Mouse (Mus musculus): Measurements from ENCODE around the gene S100a14. TPM values are rescaled to one million over a fixed set of nuclear protein-coding genes. Genes with fewer than 3 reads are reported as not detected.

Gene S100a14
- total and polyA plus RNA-seq, 3 experiments: not detected

DNA sequence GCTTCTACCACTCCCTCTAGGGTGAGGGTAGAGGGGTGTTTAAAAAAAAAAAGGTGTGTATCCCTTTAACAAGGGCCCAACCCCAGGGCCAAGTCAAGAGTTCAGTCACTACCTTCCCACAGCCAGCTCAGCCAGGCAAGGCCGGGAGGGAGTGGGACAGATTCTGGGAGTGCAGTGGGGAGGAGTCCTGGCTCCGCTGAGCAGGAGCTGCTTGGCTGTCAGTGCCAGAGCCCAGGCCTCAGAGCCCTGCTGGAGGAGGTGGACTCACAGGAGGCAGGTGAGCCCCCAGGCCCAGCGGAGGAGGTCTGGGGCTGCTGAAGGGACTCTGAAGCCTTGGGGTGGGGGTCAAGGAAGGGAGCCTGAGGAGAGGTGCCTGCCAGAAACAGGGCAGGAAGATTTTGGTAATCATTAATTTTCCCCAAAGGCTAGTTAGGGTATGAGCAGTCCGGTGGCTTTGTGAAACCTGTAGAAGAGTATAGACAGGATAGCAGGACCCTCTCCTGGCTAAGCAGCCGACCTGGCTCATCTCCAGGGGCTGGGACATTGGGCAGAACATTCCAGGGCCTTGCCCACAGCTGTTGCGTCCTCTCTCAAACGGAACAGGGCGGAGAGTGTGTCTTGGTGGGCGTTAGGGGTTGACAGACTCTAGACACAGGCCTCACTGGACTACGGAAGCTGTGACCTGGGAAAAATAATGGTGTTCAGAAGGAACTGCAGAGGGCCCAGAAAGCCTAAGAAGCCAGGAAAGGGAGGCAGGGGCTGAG, 10.7 kb downstream of the S100a14 start, which contains the start of gene S100a16:
Gene S100a16 (plus strand): TSS at position 114 of the 764 bp plus-strand sequence.
- no peak within 1 kb of the TSS for H3K27ac ChIP-seq (ENCODE audit: control insufficient read depth, low read depth, low read length)
- no peak for DNase-seq (ENCODE audit: low read depth, low spot score)

DNA sequence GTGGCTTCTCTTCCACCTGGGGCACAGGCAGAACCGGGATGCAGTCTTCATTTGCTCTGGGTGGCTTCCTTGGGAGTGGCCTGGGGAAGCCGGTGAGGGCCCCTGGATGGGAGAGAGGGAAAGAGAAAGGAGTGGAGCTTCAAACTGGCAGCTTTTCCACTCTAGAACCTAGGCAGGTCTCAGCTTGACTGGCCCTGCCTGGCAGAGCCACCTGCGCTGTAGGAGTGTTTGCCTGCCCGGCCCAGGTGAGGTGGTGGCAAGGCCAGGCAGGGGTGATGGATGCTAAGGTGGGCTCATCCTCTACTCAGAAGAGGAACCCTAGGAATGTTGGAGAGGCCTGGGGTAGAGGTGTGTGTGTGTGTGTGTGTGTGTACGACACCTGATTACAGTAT, 11.2 kb downstream of the S100a14 start:
- no peaks in the 10 kb centered on the region for H3K4me1 ChIP-seq (ENCODE audit: control insufficient read depth in 1 of 2, insufficient read depth in 2 of 2, low read length in 2 of 2)
- H3K4me3 ChIP-seq (ENCODE audit: control insufficient read depth in 1 of 2, insufficient read depth in 1 of 2, low read depth in 2 of 2, low read length in 2 of 2): no peak overlapping the region

More for the DNA sequence above, 10.7 kb downstream of the S100a14 start, which contains the start of gene S100a16:
- peaks cover 17 to 18% of the 10 kb centered on the region in 2 experiments for H3K27me3 ChIP-seq (ENCODE audit: control insufficient read depth in 1 of 2, insufficient read depth in 2 of 2, low read length in 2 of 2)
- no peaks in the 10 kb centered on the region for H3K9me3 ChIP-seq (replicated peaks; ENCODE audit: insufficient read depth, low read length)
- no peaks in the 10 kb centered on the region for H3K79me2 ChIP-seq (ENCODE audit: control insufficient read depth, insufficient read depth, low read length, poor library complexity)
- no peak within 1 kb of the TSS for H3K4me3 ChIP-seq (ENCODE audit: control insufficient read depth in 1 of 2, insufficient read depth in 1 of 2, low read depth in 2 of 2, low read length in 2 of 2)
- no peak within 1 kb of the TSS for H3K9ac ChIP-seq (ENCODE audit: control insufficient read depth, low read depth, low read length, poor library complexity, severe bottlenecking)
- H3K4me1 ChIP-seq (ENCODE audit: control insufficient read depth in 1 of 2, insufficient read depth in 2 of 2, low read length in 2 of 2): no peaks in the 10 kb centered on the region
- no peaks in the 10 kb centered on the region for H3K36me3 ChIP-seq (ENCODE audit: control insufficient read depth in 1 of 2, insufficient read depth in 2 of 2, low read length in 2 of 2)
- no peak for TF ChIP-seq JUND (IDR thresholded peaks at IDR 0.05; ENCODE audit: low read depth, low read length)
- no peak for TF ChIP-seq HCFC1 (IDR thresholded peaks at IDR 0.05; ENCODE audit: low read depth, low read length)
- no peak for TF ChIP-seq SMC3 (IDR thresholded peaks at IDR 0.05; ENCODE audit: low read depth, low read length)
- TF ChIP-seq POLR2AphosphoS2 (IDR thresholded peaks at IDR 0.05; ENCODE audit: low read length): no peak
- no peak for TF ChIP-seq RCOR1 (IDR thresholded peaks at IDR 0.05; ENCODE audit: low read depth, low read length)
- no peak for TF ChIP-seq SIN3A (IDR thresholded peaks at IDR 0.05; ENCODE audit: low read length)
- no peak for TF ChIP-seq NRF1 (IDR thresholded peaks at IDR 0.05; ENCODE audit: insufficient read depth, low read depth, low read length, poor library complexity, severe bottlenecking)
- TF ChIP-seq MAX (IDR thresholded peaks at IDR 0.05; ENCODE audit: low read length): no peak
- no peak for TF ChIP-seq MXI1 (IDR thresholded peaks at IDR 0.05; ENCODE audit: low read depth, low read length)
- no peak for TF ChIP-seq EP300 (IDR thresholded peaks at IDR 0.05; ENCODE audit: low read depth in 1 of 2, low read length in 2 of 2)
- TF ChIP-seq CHD2 (IDR thresholded peaks at IDR 0.05; ENCODE audit: low read length): no peak
- TF ChIP-seq POLR2AphosphoS5 (IDR thresholded peaks at IDR 0.05; ENCODE audit: borderline replicate concordance, low read depth, low read length): no peak
- no peak for TF ChIP-seq POLR2A (IDR thresholded peaks at IDR 0.05; ENCODE audit: control insufficient read depth in 1 of 2, insufficient read depth in 1 of 2, low read depth in 1 of 2, low read length in 2 of 2, poor library complexity in 1 of 2)
- TF ChIP-seq MYC (IDR thresholded peaks at IDR 0.05; ENCODE audit: low read depth, low read length): no peak

More for the DNA sequence above, 11.2 kb downstream of the S100a14 start:
- Histone ChIP-seq H3K27ac (ENCODE audit: control insufficient read depth, low read depth, low read length) (no peak overlapping the region), H3K27me3 (ENCODE audit: control insufficient read depth in 1 of 2, insufficient read depth in 2 of 2, low read length in 2 of 2) (peaks cover 21% of the 10 kb centered on the region in 2 experiments), H3K79me2 (ENCODE audit: control insufficient read depth, insufficient read depth, low read length, poor library complexity) (no peaks in the 10 kb centered on the region), H3K9me3 (replicated peaks; ENCODE audit: insufficient read depth, low read length) (no peaks in the 10 kb centered on the region), H3K36me3 (ENCODE audit: control insufficient read depth in 1 of 2, insufficient read depth in 2 of 2, low read length in 2 of 2) (no peaks in the 10 kb centered on the region), H3K9ac (ENCODE audit: control insufficient read depth, low read depth, low read length, poor library complexity, severe bottlenecking) (no peak overlapping the region)
- no peak for DNase-seq (ENCODE audit: low read depth, low spot score)
- TF ChIP-seq CTCF (IDR thresholded peaks at IDR 0.05 in 2 of 3, conservative IDR thresholded peaks at IDR 0.05 in 1 of 3; ENCODE audit: control insufficient read depth in 1 of 3, insufficient read depth in 1 of 3, low read depth in 2 of 3, low read length in 3 of 3, poor library complexity in 1 of 3, severe bottlenecking in 1 of 3) (no peak), MEF2A (IDR thresholded peaks at IDR 0.05; ENCODE audit: extremely low read depth, insufficient replicate concordance, low read depth, low read length, poor library complexity, severe bottlenecking) (no peak), ELF1 (IDR thresholded peaks at IDR 0.05; ENCODE audit: low read depth, low read length) (no peak), SMC3 (IDR thresholded peaks at IDR 0.05; ENCODE audit: low read depth, low read length) (no peak), CHD1 (IDR thresholded peaks at IDR 0.05; ENCODE audit: low read depth, low read length) (no peak), MYC (IDR thresholded peaks at IDR 0.05; ENCODE audit: low read depth, low read length) (no peak), BHLHE40 (IDR thresholded peaks at IDR 0.05; ENCODE audit: borderline replicate concordance, low read depth, low read length) (no peak), USF1 (IDR thresholded peaks at IDR 0.05; ENCODE audit: low read depth, low read length) (no peak), MAFK (IDR thresholded peaks at IDR 0.05; ENCODE audit: borderline replicate concordance, low read depth, low read length) (no peak), GABPA (IDR thresholded peaks at IDR 0.05; ENCODE audit: low read depth, low read length) (no peak), ZC3H11A (IDR thresholded peaks at IDR 0.05; ENCODE audit: low read depth, low read length) (no peak)
